Mouse (Mus musculus): ENCODE measurements at regions not wholly inside any gene's neighbourhood (a gene's known extent, or its start where the extent isn't known, plus 50 kb on each side); places are given as distances from the start of the nearest gene placed in this dataset.

DNA sequence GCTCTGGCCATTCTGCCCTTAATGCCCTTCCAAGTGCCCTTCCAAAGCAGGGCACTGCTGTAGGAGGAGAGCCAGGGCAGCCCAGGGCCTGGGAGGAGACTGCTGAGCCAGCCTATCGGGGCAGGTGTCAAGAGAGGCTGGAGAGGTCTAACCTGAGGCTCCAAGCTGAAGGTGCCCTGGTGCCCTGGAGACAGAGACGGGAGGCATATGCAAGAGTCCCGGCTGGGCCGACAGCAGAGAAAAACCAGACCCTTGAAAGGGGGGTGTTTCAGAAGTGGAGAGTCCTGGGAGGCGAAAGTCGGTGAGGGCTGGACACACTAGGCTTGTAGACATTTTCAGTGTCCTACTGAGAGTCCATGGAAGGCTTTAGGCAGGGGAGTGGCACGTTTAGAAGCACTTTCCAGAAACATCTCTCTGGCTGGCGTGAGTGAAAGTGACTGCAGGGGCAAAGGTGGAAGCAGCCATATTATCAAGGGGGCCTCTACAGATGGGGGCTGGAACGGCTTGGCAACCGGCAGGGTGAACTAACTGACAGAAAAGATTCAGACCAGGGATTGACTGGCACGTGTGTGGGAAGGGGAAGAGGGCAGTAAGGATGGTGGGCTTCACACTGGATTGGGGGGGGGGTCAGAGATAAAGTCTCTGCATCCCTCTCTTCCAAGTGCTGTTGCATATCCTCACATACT lies 101.1 kb downstream of the Cstad start:
- Histone ChIP-seq H3K27ac (ENCODE audit: control insufficient read depth, low read depth, low read length) (no peak overlapping the region), H3K4me3 (ENCODE audit: control insufficient read depth in 1 of 2, insufficient read depth in 1 of 2, low read depth in 2 of 2, low read length in 2 of 2) (no peak overlapping the region), H3K27me3 (ENCODE audit: control insufficient read depth in 1 of 2, insufficient read depth in 2 of 2, low read length in 2 of 2) (no peaks in the 10 kb centered on the region; a peak in 2 of 4 replicates), H3K79me2 (ENCODE audit: control insufficient read depth, insufficient read depth, low read length, poor library complexity) (no peaks in the 10 kb centered on the region; the same call in 1 of the 2 replicates), H3K36me3 (ENCODE audit: control insufficient read depth in 1 of 2, insufficient read depth in 2 of 2, low read length in 2 of 2) (peaks cover 0 to 4% of the 10 kb centered on the region in 2 experiments; a peak in 1 of 4 replicates), H3K9ac (ENCODE audit: control insufficient read depth, low read depth, low read length, poor library complexity, severe bottlenecking) (no peak overlapping the region), H3K9me3 (replicated peaks; ENCODE audit: insufficient read depth, low read length) (no peaks in the 10 kb centered on the region), H3K4me1 (ENCODE audit: control insufficient read depth in 1 of 2, insufficient read depth in 2 of 2, low read length in 2 of 2) (peaks cover 0 to 28% of the 10 kb centered on the region in 2 experiments)
- no peak for DNase-seq (ENCODE audit: low read depth, low spot score)
- no peak for TF ChIP-seq MEF2A (IDR thresholded peaks at IDR 0.05; ENCODE audit: extremely low read depth, insufficient replicate concordance, low read depth, low read length, poor library complexity, severe bottlenecking)
- no peak for TF ChIP-seq TBP (IDR thresholded peaks at IDR 0.05; ENCODE audit: low read depth, low read length)
- no peak for TF ChIP-seq SIN3A (IDR thresholded peaks at IDR 0.05; ENCODE audit: low read length)
- no peak for TF ChIP-seq CHD1 (IDR thresholded peaks at IDR 0.05; ENCODE audit: low read depth, low read length)
- no peak for TF ChIP-seq MXI1 (IDR thresholded peaks at IDR 0.05; ENCODE audit: low read depth, low read length)
- no peak for TF ChIP-seq E2F4 (IDR thresholded peaks at IDR 0.05; ENCODE audit: borderline replicate concordance, low read depth, low read length)
- TF ChIP-seq USF1 (IDR thresholded peaks at IDR 0.05; ENCODE audit: low read depth, low read length): no peak
- TF ChIP-seq MYB (IDR thresholded peaks at IDR 0.05; ENCODE audit: low read depth, low read length): no peak
- no peak for TF ChIP-seq RCOR1 (IDR thresholded peaks at IDR 0.05; ENCODE audit: low read depth, low read length)
- no peak for TF ChIP-seq USF2 (IDR thresholded peaks at IDR 0.05; ENCODE audit: borderline replicate concordance in 1 of 2, insufficient read depth in 1 of 2, low read depth in 1 of 2, low read length in 2 of 2)
- TF ChIP-seq UBTF (IDR thresholded peaks at IDR 0.05; ENCODE audit: borderline replicate concordance, insufficient read depth, low read depth, low read length): no peak
- TF ChIP-seq CHD2 (IDR thresholded peaks at IDR 0.05; ENCODE audit: low read length): no peak
- no peak for TF ChIP-seq ZKSCAN1 (IDR thresholded peaks at IDR 0.05; ENCODE audit: low read depth, low read length)

DNA sequence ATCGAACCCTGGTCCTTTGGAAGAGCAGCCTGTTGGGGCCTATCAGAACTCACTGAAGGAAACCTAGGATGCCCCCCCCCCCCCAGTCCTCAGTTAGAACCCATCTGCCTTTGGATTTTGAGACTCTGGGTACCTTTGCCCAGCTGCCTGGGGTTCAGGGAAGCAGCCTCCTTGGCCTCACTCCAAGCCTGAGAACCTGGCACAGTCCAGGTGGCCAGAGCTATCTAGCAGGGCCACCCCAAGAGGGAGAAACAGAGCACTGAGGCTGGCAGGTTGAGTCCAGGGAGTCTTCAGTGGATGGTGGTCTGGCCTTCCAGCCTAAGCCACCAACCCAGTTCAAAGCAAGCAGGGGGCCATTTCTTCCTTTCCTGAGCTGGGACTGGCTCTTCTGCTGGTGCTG lies 100.2 kb downstream of the Cstad start:
- Histone ChIP-seq H3K9ac (ENCODE audit: control insufficient read depth, low read depth, low read length, poor library complexity, severe bottlenecking) (no peak overlapping the region), H3K9me3 (replicated peaks; ENCODE audit: insufficient read depth, low read length) (no peaks in the 10 kb centered on the region), H3K4me3 (ENCODE audit: control insufficient read depth in 1 of 2, insufficient read depth in 1 of 2, low read depth in 2 of 2, low read length in 2 of 2) (no peak overlapping the region), H3K36me3 (ENCODE audit: control insufficient read depth in 1 of 2, insufficient read depth in 2 of 2, low read length in 2 of 2) (peaks cover 0 to 10% of the 10 kb centered on the region in 2 experiments; a peak in 2 of 4 replicates), H3K27ac (ENCODE audit: control insufficient read depth, low read depth, low read length) (no peak overlapping the region), H3K79me2 (ENCODE audit: control insufficient read depth, insufficient read depth, low read length, poor library complexity) (no peaks in the 10 kb centered on the region; the same call in 1 of the 2 replicates), H3K27me3 (ENCODE audit: control insufficient read depth in 1 of 2, insufficient read depth in 2 of 2, low read length in 2 of 2) (no peaks in the 10 kb centered on the region; a peak in 2 of 4 replicates), H3K4me1 (ENCODE audit: control insufficient read depth in 1 of 2, insufficient read depth in 2 of 2, low read length in 2 of 2) (peaks cover 3 to 32% of the 10 kb centered on the region in 2 experiments)
- no peak for TF ChIP-seq BHLHE40 (IDR thresholded peaks at IDR 0.05; ENCODE audit: borderline replicate concordance, low read depth, low read length)
- no peak for TF ChIP-seq NELFE (IDR thresholded peaks at IDR 0.05; ENCODE audit: low read depth, low read length)
- TF ChIP-seq USF1 (IDR thresholded peaks at IDR 0.05; ENCODE audit: low read depth, low read length): no peak
- TF ChIP-seq GATA1 (IDR thresholded peaks at IDR 0.05; ENCODE audit: low read depth, low read length): no peak
- no peak for TF ChIP-seq ETS1 (IDR thresholded peaks at IDR 0.05; ENCODE audit: low read depth, low read length)
- TF ChIP-seq CHD1 (IDR thresholded peaks at IDR 0.05; ENCODE audit: low read depth, low read length): no peak
- no peak for TF ChIP-seq MEF2A (IDR thresholded peaks at IDR 0.05; ENCODE audit: extremely low read depth, insufficient replicate concordance, low read depth, low read length, poor library complexity, severe bottlenecking)
- TF ChIP-seq MXI1 (IDR thresholded peaks at IDR 0.05; ENCODE audit: low read depth, low read length): no peak
- no peak for TF ChIP-seq TCF12 (IDR thresholded peaks at IDR 0.05; ENCODE audit: low read depth, low read length)
- no peak for TF ChIP-seq MAZ (IDR thresholded peaks at IDR 0.05; ENCODE audit: low read depth, low read length)
- TF ChIP-seq MAFK (IDR thresholded peaks at IDR 0.05; ENCODE audit: borderline replicate concordance, low read depth, low read length): no peak
- TF ChIP-seq MAX (IDR thresholded peaks at IDR 0.05; ENCODE audit: low read length): no peak
- TF ChIP-seq ZNF384 (IDR thresholded peaks at IDR 0.05; ENCODE audit: low read depth, low read length): no peak
- no peak for TF ChIP-seq KAT2A (conservative IDR thresholded peaks at IDR 0.05; ENCODE audit: low read depth, low read length)
- TF ChIP-seq E2F4 (IDR thresholded peaks at IDR 0.05; ENCODE audit: borderline replicate concordance, low read depth, low read length): no peak
- TF ChIP-seq TAL1 (IDR thresholded peaks at IDR 0.05; ENCODE audit: low read length): no peak
- TF ChIP-seq SIN3A (IDR thresholded peaks at IDR 0.05; ENCODE audit: low read length): no peak
- TF ChIP-seq CTCF (IDR thresholded peaks at IDR 0.05 in 2 of 3, conservative IDR thresholded peaks at IDR 0.05 in 1 of 3; ENCODE audit: control insufficient read depth in 1 of 3, insufficient read depth in 1 of 3, low read depth in 2 of 3, low read length in 3 of 3, poor library complexity in 1 of 3, severe bottlenecking in 1 of 3): no peak
- no peak for DNase-seq (ENCODE audit: low read depth, low spot score)
